Mouse (Mus musculus) natural killer cell, adult 2 months (primary cell): Measurements from ENCODE around the gene Iqgap2.

ENCODE experiments used
- DNase-seq, 2 experiments: peaks; one replicate each; pipeline ENCODE4 v3.0.0; 2022; ENCODE audit warnings: low spot score in 2 of 2

The Iqgap2 gene

DNA sequence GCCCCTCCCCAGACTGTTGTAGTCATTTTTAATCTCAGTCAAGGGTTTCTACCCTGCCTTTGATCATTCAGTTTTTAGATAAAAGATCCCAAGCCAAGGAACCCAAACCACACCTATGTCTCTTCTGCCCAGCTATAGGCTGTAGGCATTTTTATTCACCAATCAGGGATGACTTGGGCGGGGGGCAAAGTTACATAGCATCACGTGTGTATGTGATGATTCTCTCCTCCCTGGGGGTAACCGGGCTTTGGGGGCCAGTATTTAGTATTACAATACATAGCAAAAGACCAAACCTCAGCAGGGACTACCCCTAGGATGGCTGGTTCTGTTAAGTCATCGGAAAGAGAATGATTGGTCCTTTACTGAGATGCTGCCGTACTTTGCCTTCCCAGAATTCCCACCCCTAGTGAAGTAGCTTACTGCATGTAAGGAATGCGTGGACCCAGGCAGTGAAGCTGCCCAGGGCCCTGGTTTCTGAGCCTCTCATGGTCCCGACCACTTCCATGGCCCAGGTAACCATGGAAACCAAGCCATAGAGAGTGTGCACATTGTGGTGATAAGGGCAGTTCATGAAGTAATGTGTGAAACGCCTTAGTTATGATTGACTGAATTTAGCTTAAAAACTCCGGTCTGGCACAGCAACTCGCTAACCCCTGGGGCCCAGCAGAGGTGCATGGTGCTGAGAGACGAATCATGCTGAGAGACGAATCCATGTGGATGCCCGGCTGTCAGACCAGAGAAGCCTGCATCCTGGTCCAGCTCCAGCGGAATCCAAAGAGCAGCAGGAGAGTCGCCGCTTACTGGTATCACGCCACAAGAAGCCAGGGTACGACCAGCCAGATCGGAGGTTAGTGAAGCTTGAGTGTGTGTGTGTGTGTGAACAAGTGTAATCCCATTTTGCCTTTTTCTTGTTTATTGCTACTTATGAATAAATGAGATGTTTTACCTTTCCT, 308.2 kb downstream of the Iqgap2 start:
- DNase-seq: no peak

DNA sequence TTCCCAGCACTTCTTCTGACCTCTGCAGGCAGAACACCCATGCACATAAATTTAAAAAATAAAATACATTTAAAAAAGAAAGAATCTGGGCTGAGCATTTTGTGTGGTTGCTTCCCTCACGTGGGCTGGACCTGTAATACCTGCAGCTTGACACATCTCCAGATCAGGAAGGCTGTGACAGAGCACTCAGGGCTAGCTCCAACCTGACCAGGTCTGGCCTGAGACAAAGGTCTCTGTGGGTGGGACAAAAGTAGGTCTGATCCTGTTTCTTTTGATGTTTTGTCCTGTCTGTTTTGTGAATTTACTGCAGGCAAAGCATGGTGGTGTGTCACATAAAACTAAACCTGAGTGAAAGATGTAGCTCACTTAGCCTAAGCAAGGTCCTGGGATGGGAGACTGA, 309.9 kb downstream of the Iqgap2 start:
- DNase-seq: no peak

DNA sequence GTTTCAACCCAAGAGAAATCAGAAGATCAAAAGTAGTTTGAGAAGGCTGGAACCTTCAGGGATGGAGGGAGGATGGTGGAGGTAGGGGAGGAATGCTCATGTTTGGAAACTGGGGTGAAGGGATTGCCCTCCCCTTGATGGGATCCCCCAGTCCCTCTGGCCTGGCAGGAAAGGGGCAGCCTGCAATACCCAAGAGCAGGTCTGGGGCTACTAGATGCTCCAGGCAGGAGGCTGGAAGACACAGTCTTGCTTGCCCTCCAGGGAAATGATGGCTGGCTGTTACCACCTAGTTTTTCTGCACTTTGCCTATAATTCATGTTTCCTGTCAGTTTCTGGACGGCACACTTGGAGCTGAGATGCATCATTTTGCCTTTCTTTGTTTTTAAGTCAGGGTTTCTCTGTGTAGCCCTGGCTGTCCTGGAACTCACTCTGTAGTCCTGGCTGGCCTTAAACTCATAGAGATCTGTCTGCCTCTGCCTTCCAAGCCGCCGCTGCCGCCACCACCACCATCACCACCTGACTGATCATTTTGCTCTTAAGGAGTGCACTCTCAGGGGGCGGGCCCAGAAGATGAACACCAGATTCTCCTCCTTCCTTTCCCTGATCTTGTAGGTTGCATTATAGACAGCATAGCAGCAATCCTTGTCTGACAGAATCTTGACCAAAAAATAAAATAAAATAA, 313.6 kb downstream of the Iqgap2 start:
- no peak for DNase-seq
